Mouse (Mus musculus) liver, embryonic 14.5 days (tissue): Measurements from ENCODE around the gene Celf2. TPM values are rescaled to one million over a fixed set of nuclear protein-coding genes. Genes with fewer than 3 reads are reported as not detected.

Experiments used
- ATAC-seq: fragments of 200-750 bp; cut with Nextera tagmentation; 2 replicates; pipeline ENCODE4 v1.8.0; 2017; ENCODE audit warnings: moderate number of reproducible peaks, mild to moderate bottlenecking, moderate library complexity; ENCODE audit not compliant: insufficient read depth
- DNase-seq, 3 experiments: peaks; one replicate each; pipeline ENCODE4 v3.0.0-alpha.2; 2012 to 2013; ENCODE audit warnings: low read depth in 3 of 3, low spot score in 3 of 3
- H3K27ac ChIP-seq: fragments of 300-500 bp; sonication (generic); 2 replicates; pipeline ENCODE4 v1.5.1; 2014; ENCODE audit warnings: moderate library complexity, mild to moderate bottlenecking, control low read depth, inconsistent platforms
- H3K27me3 ChIP-seq: fragments of 300-500 bp; sonication (generic); 2 replicates; pipeline ENCODE4 v1.6.1; 2014; ENCODE audit warnings: mild to moderate bottlenecking, low read length, moderate library complexity; ENCODE audit not compliant: control insufficient read depth, insufficient read depth
- H3K36me3 ChIP-seq: fragments of 300-500 bp; sonication (generic); replicated peaks from 2 replicates; pipeline ENCODE4 v1.6.1; 2014; ENCODE audit warnings: low read depth; ENCODE audit not compliant: control insufficient read depth, insufficient read depth
- H3K4me1 ChIP-seq, 2 experiments: fragments of 200-500 bp in 1 of 2; fragments of 300-500 bp in 1 of 2; sonication (generic) in 1 of 2; replicated peaks; 2 replicates each; pipeline ENCODE4 v1.6.1; 2012 to 2014; ENCODE audit warnings: antibody characterized with exemption in 1 of 2, inconsistent platforms in 1 of 2, low read length in 1 of 2; ENCODE audit not compliant: control insufficient read depth in 2 of 2, insufficient read depth in 2 of 2
- H3K4me2 ChIP-seq: fragments of 300-500 bp; sonication (generic); 2 replicates; pipeline ENCODE4 v1.6.1; 2014; ENCODE audit warnings: low read depth, mild to moderate bottlenecking, control low read depth, moderate library complexity
- H3K4me3 ChIP-seq, 2 experiments: fragments of 200-500 bp in 1 of 2; fragments of 300-500 bp in 1 of 2; sonication (generic) in 1 of 2; 2 replicates each; pipeline ENCODE4 v1.5.1; 2012 to 2014; ENCODE audit warnings: low read depth in 2 of 2, low read length in 2 of 2, mild to moderate bottlenecking in 2 of 2, control low read depth in 1 of 2, inconsistent platforms in 1 of 2, moderate library complexity in 1 of 2; ENCODE audit not compliant: insufficient read depth in 1 of 2
- H3K9ac ChIP-seq: fragments of 300-500 bp; sonication (generic); replicated peaks from 2 replicates; pipeline ENCODE4 v1.6.1; 2014; ENCODE audit warnings: mild to moderate bottlenecking, control low read depth, moderate library complexity
- H3K9me3 ChIP-seq: fragments of 300-500 bp; sonication (generic); 2 replicates; pipeline ENCODE4 v1.6.1; 2016; ENCODE audit warnings: low read length, mixed read lengths; ENCODE audit not compliant: control insufficient read depth
- CTCF ChIP-seq: IDR thresholded peaks from 2 replicates; pipeline ENCODE4 v1.5.1; 2016; ENCODE audit warnings: antibody characterized with exemption, low read depth, control low read depth
- EP300 ChIP-seq: IDR thresholded peaks from 2 replicates; pipeline ENCODE4 v1.6.1; 2016; ENCODE audit warnings: antibody characterized with exemption, low read depth
- WGBS: fragments of 180-500 bp; shearing (Covaris S2); extraction: QIAGEN DNeasy Blood & Tissue Kit; methylation state at CpG from one replicate; pipeline ENCODE4 v1.1.7; 2014; ENCODE audit not compliant: insufficient replicate concordance; 5-methylcytosine and 5-hydroxymethylcytosine counted together
- polyA plus RNA-seq, 2 experiments: library from polyadenylated mRNA; depleted of rRNA in 1 of 2; stranded (reverse) in 1 of 2; unstranded in 1 of 2; fragments of >200 nt; fragmentation: Nextera tagmentation in 1 of 2; extraction: Ambion mirVana in 1 of 2; gene quantifications; 2 replicates each; pipeline versions ENCODE4 v1.2.1 to v1.2.3; 2012 to 2014

Gene Celf2
- polyA plus RNA-seq, 2 experiments: 3.9 to 7.8 TPM

DNA sequence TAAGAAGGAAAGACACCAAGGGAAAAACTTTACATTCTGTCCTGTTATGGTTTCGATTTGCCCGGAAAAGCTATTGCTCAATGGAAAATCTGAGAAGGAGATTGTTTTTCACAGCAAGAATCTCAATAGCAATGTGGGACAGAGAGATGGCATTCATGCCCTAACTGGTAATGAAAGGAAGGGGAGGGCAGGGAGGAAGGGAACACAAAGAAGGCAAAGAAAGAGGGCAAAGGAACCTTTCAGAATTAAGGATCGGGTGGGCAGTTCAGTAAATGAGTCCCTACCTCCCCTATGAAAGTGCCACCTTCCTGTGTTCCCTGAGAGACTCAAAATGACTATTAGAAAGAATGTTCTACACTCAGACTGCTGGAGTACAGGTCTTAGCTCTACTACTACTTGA, 197.6 kb downstream of the Celf2 start:
- H3K27me3 ChIP-seq: no peaks in the 10 kb centered on the region
- WGBS: 68% methylated on average over 3 of the region's 3 CpGs
- H3K4me1 ChIP-seq: no peaks in the 10 kb centered on the region
- DNase-seq: no peak
- no peak overlapping the region for H3K4me2 ChIP-seq
- H3K9me3 ChIP-seq: no peaks in the 10 kb centered on the region
- no peak overlapping the region for H3K27ac ChIP-seq
- TF ChIP-seq EP300 (no peak), CTCF (no peak)
- H3K9ac ChIP-seq: no peak overlapping the region
- no peak for ATAC-seq
- no peak overlapping the region for H3K4me3 ChIP-seq
- no peaks in the 10 kb centered on the region for H3K36me3 ChIP-seq

DNA sequence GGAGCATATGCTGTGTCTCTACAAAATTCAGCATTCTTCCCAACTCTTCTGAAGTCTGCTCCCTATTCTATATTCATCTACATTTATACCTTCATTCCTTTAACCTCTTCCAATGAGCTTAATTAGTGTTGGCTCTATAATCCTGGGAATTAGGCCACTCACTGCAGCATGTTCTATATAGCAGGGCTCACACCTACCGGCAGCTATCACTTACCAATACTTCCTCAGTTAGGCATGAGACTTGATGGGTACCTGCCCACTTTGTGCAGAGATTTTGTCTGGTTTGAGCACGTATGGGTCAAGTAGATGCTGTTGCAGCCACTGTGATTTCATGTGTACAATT, 198.6 kb downstream of the Celf2 start:
- Histone ChIP-seq H3K9me3 (no peaks in the 10 kb centered on the region), H3K9ac (no peak overlapping the region), H3K27me3 (no peaks in the 10 kb centered on the region), H3K4me1 (no peaks in the 10 kb centered on the region), H3K27ac (no peak overlapping the region), H3K4me3 (no peak overlapping the region), H3K4me2 (no peak overlapping the region), H3K36me3 (no peaks in the 10 kb centered on the region)
- DNase-seq: no peak
- TF ChIP-seq CTCF (no peak), EP300 (no peak)
- 47% methylated on average over 2 of the region's 2 CpGs for WGBS
- no peak for ATAC-seq

DNA sequence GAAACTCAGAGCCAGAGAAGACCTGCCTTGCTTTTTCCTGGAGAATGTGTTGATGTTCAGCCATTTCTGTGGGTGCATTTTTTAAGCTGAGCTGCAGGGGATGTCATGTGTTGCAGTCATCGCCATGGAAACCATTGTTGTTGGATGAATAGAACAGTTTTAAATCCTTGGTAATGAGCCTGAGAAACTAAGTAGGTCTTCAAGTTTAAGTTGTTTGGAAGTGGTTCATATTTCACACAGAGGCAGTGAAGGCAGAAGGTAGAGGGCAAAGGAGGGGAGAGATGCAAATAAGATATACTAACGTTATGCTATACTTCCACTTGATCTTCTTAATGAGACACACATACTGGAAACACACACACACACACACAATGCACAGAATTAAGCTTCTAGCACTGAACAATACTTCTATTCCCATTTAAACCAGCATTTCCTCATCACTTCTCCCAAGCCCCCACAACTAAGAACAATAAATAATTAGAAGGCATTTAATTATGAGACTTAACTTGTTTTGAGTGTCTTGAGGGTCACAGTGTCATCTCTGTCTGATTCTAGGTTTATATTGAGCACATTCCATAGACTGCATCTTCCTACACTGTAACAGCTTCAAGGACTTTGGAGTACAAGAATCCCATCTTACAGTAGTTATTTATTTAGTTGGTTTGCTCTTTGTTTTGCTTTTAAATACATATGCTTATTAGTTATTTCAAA, 199.1 kb downstream of the Celf2 start:
- ATAC-seq (no peak), DNase-seq (no peak)
- no peaks in the 10 kb centered on the region for H3K27me3 ChIP-seq
- TF ChIP-seq CTCF (no peak), EP300 (no peak)
- no peaks in the 10 kb centered on the region for H3K4me1 ChIP-seq
- H3K4me3 ChIP-seq: no peak overlapping the region
- H3K27ac ChIP-seq: no peak overlapping the region
- H3K9me3 ChIP-seq: no peaks in the 10 kb centered on the region
- no peak overlapping the region for H3K4me2 ChIP-seq
- H3K36me3 ChIP-seq: no peaks in the 10 kb centered on the region
- 42% methylated on average over 2 of the region's 2 CpGs for WGBS
- no peak overlapping the region for H3K9ac ChIP-seq

DNA sequence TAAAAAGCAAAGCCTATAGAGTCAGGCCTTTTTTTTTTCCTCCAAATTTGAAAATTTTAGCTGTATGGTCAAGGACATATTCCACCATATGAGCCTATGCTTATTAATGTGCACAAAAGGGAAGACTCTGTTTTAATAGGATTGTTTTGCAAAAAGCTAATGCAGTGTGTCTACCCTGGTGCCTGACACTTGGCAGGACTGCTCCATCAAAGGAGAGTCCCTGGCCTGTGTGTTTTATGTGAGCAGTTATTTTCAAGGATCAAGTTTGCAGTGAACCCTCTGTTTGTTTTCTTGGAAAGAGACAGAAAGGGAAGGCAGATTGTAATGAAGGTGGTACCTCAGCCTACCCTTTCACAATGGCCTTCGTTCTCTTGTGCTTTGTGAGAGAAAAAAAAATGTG, 200.0 kb downstream of the Celf2 start:
- Histone ChIP-seq H3K4me2 (no peak overlapping the region), H3K36me3 (no peaks in the 10 kb centered on the region), H3K9me3 (no peaks in the 10 kb centered on the region), H3K4me3 (no peak overlapping the region), H3K9ac (no peak overlapping the region), H3K27me3 (no peaks in the 10 kb centered on the region), H3K27ac (no peak overlapping the region), H3K4me1 (no peaks in the 10 kb centered on the region)
- ATAC-seq: no peak
- no peak for DNase-seq
- WGBS: 67% methylated on average over 1 of the region's 1 CpGs
- TF ChIP-seq CTCF: no peak
- TF ChIP-seq EP300: no peak

DNA sequence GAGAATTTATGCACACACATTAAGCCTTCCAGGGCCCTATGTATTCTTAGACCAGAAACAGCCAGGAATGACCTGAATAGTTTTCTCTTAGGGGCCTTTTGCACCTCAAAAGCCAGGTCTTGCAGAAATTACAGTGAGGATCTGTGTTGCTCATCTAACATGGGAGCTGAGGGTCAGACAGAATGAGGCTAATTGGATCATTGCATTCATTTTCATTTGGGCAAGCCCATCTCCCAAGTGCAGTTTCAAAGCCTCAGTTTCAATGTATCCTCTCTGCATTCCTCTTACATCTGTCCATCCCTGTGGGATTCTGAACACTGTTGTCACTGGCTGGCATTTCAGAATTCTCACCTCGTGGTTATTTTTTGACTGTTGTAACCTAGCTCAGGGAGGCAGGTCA, 200.6 kb downstream of the Celf2 start:
- no peak for ATAC-seq
- H3K9me3 ChIP-seq: no peaks in the 10 kb centered on the region
- TF ChIP-seq EP300: no peak
- TF ChIP-seq CTCF: no peak
- H3K4me3 ChIP-seq: no peak overlapping the region
- H3K4me2 ChIP-seq: no peak overlapping the region
- DNase-seq: no peak
- no peak overlapping the region for H3K27ac ChIP-seq
- no peaks in the 10 kb centered on the region for H3K4me1 ChIP-seq
- 45% methylated on average over 1 of the region's 1 CpGs for WGBS
- H3K9ac ChIP-seq: no peak overlapping the region
- no peaks in the 10 kb centered on the region for H3K27me3 ChIP-seq
- H3K36me3 ChIP-seq: no peaks in the 10 kb centered on the region
